Mouse (Mus musculus) embryo, embryonic 9.5 days (tissue): ENCODE measurements around the gene Stk25.
"Not testable (repeated sequence)": the region's sequence is repeated elsewhere in the genome, so short reads cannot be mapped to it uniquely, and the experiment has no call there.

Experiments used
- DNase-seq: peaks from one replicate; pipeline ENCODE4 v3.0.0-alpha.2; 2017; ENCODE audit errors: extremely low spot score

Gene Stk25

DNA sequence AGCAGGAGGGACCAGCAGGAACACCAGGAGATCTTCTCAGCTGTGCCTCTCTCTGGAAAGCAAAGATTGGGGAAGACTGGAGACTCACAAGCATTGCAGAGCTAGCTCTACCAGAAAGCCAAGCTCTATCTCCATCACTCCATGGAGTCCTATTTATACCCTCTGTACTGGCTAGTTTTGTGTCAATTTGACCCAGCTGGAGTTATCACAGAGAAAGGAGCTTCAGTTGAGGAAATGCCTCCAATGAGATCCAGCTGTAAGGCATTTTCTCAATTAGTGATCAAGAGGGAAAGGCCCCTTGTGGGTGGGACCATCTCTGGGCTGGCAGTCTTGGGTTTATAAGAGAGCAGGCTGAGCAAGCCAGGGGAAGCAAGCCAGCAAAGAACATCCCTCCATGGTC lies at the start of gene Stk25:
TSS of gene Stk25 (minus strand) at position 101 of the 400 bp plus-strand sequence.
- DNase-seq = not testable (repeated sequence)

DNA sequence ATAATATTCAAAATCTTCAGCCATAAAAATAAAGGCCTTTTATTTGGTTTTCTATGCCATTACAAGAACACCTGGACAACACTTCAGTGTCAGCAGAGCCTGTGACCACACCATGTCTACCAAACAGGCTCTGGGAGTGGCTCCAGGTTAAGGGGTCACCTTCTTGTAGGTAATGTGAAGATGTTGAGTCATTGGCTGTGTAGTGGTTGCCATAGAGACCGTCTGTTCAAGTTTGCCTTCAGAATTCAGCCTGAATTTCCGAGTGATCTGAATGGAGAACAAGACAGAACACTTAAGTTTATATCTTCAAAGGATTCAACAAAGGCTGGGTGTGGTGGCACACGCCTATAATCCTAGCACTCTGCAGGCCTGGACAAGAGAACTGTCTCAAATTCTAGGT lies 46.9 kb upstream of the Stk25 start:
- no peak for DNase-seq

DNA sequence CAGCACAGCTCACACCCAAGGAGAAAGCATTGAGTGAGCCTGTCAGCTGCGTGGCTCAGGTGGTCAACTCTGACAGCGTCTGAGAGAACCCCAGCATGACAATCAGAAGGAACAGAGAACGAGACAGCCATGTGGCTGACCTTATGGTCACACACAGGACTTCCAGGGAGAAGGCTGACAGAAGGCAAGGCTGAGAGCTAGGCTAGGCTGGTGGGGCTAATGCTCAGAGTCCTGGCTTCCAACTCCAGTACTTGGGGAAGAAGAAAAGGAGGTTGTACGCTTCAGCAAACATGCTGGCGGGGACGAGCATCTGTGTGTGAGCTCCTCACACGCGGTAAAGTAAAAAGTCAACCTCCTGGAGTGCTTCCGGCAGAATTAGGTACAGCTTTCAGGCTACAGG lies 45.9 kb upstream of the Stk25 start:
- no peak for DNase-seq

DNA sequence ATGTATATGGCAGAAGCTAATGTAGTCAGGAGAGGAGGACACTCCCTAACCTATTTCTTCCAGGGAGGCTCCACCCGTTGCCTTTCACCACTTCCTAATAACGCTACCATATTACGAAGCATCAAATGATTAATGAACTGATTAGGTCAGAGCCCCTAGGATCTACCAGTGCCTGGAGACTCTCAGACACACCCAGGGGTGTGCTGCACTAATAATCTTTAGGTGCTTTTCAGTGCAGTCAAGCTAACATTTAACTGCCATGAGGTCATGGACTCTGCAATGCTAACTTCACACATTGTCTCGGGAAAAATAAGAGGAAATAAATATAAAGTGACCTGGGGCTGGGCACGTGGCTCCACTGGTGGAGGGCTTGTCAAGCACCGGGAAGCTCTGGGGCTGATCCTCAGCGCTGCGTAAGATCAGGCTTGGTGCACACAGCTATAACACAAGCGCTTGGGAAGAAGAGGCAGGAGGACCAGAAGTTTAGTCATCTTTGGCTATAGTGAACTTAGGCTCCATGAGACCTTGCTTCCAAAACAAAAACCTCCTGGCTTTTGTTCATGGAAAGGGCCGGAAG lies 45.1 kb upstream of the Stk25 start:
- DNase-seq = no peak

DNA sequence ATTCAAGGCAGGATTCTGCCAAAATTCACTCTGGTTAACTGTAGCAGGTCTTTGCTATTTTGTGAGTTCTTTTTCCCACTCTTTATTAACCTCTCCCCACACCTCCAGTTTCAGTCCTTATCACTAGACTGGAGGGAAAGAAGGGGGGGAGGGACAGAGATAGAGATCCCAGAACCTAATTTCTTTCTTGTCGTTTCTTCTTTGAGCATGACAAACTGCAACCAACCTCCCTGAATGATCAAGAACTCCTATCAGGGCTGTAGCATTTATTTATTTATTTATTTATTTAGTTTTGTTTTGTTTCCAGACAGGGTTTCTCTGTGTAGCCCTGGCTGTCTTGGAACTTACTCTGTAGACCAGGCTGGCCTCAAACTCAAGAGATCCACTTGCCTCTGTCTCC lies 43.6 kb upstream of the Stk25 start:
- no peak for DNase-seq

DNA sequence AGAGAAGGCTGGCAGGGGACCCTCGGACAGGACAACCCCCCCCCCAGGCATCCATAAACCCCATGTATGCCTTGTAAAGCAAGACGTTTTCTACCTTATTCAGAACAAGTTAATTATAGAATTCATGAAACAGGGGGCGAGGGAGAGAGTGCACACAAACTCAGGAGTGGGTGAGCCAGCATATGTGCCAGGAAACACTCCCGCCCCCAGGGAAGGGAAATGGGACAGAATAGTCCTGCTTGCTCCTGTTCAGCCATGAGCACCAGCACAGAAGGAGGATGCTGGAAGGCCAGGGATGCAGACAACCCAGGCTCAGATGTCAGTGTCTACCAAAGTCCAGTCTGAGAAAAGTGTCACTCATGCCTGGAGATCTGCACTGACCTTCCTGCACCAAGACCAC lies 40.7 kb upstream of the Stk25 start:
- DNase-seq = no peak

DNA sequence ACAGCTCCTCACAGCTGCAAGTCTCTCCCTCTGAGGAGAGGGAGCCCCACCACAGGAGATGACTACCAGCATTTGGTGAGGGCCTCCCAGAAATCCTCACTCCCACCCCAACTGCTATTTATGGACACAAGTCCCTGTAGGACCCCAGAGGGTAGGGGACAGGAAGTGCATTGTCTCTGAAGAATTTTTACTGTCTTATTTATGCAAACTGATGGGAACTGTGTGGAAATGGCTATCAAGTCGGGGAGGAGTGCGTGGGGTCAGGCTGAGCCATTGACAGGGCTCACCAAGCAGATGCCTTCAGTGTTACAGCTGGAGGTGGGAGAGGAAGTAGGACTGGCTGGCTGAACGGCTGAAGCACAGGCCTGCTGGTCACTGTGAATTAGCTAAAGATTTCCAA lies 38.9 kb upstream of the Stk25 start:
- DNase-seq = no peak

DNA sequence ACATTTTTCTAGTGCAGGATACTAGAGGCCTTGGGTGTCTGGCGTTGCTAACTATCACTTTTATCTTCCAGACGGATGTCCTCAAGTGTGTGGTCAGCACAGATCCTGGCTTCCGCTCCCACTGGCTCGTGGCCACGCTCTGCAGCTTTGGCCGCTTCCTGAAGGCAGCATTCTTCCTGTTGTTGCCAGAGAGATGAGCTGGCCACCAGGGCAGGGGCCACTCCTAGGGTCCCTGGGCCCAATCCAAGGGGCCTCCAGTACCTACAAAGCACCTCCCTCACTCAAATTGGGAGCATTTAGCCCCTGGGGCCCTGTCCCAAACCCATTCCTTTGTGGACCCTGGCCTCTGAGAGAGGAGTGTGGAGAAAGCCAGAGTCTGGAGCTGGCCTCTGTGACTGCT lies 36.5 kb upstream of the Stk25 start:
- DNase-seq = no peak

DNA sequence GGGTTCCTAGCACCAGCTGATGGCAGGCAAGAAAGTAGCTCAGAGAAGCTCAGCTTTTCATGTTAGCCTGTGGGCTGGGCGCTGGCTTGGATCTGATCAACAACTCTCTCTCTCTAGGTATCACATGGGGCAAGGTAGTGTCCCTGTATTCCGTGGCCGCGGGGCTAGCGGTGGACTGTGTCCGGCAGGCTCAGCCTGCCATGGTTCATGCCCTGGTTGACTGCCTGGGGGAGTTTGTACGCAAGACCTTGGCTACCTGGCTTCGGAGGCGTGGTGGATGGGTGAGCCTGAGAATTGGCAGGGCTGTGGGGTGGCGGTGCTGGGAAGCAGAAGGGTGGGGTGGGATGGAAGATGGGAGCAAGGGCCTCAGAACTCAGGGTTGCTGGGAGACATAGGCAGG lies 35.5 kb upstream of the Stk25 start:
- DNase-seq = no peak

DNA sequence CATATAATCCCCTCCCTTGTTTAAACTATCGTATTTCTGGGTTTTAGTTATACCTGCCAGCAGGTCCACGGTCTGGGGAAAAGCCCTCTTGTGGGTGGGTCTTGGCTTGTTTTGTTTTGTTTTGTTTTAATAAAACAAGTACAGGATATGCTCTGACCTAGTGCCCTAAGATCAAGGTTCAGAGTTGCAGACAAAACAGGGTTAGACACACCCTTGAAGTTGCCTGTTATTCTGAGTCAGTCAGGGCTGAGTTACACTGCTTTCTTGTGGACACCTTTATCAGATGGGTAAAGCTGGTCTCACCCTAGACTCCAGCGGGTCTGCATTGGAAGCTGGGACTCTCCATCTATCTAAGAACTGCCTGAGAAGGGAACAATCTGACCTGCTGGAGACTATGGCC lies 35.0 kb upstream of the Stk25 start:
- DNase-seq = no peak

DNA sequence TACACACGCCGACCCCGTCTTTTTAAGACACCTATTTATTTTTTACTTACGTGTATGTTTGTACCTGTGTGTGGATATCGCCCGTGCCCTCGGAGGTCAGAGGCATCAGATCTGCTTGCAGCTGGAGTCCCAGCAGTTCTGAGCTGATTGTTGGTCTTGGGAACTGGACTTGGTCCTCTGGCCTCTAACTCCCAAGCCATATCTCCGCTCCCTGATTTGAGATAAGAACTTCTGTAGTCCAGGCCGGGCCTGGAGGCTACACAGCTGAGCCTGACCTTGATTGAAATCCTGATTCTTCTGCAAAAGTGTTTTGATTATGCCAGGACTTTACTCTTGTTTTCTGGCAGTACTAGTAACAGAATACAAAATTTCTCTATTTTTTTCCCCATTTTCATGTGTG lies 34.3 kb upstream of the Stk25 start:
- DNase-seq = no peak

DNA sequence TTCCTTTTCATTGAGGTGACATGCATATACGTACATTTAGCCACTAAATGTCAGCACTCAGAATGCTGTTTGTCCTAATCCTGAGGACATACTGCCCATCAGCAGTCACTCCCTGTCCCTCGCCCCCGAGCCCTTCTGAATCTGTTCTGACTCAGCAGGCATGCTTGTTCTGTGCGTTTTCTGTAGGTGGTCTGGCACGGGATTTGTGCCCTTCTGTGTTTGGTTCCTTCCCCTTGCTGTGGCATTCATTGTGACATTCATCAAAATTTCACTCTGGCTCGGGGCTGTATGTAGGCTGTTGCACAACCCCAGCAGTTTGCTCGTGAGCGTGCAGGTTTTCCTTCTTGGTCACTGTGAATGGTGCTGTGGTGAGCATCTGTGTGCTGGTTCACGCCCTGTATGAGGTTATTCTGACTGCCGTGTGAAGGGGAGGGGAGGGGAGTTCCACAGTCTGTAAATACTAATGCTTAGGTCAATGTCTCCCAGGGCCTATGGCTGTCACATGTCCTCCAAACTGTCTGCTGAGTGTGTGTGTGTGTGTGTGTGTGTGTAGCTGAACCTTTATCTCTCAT lies 33.4 kb upstream of the Stk25 start:
- DNase-seq = no peak

DNA sequence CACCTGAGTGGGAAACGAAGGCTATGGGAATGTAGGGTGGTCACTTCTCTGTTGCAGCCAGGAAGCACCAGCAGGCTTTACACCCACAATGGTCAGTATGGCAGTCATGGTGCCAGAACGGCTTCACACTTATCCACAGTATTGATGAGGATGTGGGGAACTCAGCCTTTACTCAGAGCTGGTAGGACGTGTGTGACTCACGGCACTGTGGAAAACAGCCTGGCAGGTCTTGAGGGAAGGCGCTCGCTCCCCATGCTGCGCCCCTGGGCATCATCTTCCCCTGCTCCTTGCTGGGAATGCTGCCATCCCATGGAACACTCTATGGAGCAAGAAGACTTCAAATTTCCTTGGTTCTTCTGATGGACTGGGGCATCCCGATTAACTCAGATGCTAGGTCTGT lies 32.6 kb upstream of the Stk25 start:
- no peak for DNase-seq

DNA sequence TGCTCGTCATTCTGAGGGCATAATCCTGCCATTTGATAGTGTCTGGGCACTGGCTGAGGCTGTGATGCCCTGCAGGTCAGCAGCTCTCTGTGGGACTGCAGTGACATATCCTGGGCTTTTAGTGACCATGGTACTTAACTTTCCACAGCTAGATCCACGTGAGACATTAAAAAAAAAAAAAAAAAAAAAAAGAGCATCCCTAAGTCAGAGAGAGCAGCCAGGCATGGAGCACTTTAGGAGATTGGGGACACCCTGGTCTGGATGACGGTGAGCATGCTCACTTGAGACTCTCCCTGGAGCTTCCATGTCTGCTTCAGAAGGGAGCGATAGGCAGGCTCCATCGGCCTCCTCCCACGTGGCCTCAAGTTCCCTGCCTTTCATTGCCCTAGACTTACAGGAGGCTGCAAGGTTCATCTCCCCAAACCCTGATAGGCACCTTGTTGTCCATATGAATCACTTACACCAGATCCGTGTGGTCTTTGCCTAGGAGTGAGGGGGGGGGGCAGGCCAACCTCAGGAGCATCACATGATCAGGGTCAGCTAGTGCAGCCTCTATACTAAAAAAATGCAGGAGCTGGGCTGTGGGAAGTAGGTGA lies 31.5 kb upstream of the Stk25 start:
- DNase-seq = no peak

DNA sequence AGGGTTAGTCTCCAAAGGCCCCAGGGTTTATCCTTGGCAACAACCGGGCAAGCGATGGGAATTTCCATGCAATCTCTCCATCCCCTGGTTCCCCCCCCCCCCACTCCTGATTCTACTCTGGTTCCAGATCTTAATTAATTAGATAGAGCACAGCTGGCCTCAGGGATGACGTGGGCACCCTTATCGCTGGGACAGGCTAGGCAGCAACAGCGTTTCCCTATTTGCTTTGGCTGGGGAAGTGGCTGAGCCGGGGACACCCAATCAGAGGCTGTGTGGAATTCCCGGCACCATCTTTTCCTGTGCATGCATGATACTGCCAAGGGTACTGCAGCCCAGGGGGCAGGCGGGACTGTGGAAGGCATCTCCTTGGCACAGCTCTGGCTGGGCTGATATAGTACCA lies 29.7 kb upstream of the Stk25 start:
- no peak for DNase-seq

DNA sequence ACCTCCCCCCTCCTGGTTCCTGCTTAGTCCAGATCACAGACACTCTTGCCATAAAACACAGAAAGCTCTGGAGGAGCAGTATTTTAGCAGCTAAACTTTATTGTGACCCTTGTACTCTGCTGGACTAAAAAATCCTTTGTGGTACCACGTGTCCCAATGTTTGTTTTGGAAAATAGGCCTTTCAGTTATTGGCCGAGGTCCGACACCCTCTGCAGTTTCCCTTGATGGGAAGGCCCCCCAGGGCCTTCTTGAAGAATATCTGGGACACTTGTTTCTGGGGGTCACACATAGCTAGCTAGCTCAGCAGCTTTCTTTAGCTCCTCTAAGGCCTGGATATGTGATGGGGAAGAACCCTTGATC lies 28.5 kb upstream of the Stk25 start:
- DNase-seq = no peak

DNA sequence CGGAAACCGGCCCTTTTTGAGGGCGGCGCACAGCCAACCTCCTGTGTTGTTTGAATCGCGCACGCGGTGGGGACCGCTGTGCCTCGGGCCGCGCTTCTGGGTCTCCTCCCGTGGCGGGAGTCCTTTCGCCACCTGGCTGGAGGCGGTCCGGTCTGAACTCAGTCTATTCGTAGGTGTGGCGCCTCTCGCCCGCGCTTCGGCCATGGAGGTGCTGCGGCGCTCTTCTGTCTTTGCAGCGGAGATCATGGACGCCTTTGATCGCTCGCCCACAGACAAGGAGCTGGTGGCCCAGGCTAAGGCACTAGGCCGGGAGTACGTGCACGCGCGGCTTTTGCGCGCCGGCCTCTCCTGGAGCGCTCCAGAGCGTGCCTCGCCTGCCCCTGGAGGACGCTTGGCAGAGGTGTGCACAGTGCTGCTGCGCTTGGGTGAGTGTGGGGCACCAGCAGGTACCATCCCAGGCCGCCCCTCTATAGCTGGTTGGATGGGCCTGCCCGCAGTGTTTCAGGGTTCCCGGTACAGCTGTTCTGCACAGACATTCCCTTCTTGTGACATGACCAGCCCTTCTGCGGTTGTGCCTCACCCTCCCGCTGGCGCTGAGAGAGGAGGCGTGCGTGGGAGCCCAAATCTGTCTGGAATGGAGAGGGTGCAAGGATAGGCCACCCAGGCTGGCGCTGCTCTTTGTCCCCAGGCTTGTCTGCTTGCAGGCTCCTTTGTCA lies 27.9 kb upstream of the Stk25 start:
- DNase-seq = peak; percentile 76

DNA sequence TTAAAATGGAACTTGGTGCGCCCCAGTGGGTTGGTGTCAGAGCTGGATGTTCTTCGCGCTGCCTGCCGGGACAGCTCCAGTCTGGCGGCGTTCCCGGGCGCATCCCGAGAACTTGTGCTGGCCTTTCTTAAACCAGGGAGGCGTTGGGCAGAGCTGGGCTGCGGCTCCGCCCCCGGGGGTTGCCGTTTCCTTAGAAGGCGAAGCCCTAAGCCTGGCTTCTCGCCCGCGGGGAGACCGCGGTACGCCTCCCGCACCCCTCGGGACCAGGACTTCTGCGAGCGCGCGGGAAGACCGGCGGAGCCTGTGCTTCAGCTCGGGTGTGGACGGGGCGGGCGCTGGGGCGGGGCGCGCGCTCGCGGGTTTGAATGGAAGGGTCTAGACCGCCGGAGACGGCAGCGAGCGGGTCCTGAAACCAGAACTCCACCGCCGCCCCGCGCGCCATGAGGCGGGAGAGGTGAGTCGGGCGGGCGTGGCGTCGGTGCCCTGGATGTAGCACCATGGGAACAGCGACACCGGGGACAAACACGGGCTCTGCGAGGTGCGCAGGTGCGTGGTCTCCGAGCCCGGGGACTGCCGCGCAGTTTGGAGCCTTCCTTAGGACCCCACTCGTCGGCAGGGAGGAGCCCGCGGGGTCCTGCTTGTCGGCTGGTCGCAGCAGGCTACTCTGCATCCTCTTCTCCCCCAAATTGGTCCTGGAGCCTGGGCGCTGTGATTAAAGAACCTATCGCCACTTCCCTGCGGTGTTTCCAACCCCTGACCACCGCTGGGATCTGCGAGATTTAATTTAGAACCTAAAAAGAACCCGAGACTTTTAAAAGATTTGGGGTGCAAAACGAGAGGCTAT lies 27.2 kb upstream of the Stk25 start, which contains the start of gene Bok:
TSS of gene Bok (plus strand) at position 260 of the 844 bp plus-strand sequence.
- DNase-seq = peak; percentile 79

DNA sequence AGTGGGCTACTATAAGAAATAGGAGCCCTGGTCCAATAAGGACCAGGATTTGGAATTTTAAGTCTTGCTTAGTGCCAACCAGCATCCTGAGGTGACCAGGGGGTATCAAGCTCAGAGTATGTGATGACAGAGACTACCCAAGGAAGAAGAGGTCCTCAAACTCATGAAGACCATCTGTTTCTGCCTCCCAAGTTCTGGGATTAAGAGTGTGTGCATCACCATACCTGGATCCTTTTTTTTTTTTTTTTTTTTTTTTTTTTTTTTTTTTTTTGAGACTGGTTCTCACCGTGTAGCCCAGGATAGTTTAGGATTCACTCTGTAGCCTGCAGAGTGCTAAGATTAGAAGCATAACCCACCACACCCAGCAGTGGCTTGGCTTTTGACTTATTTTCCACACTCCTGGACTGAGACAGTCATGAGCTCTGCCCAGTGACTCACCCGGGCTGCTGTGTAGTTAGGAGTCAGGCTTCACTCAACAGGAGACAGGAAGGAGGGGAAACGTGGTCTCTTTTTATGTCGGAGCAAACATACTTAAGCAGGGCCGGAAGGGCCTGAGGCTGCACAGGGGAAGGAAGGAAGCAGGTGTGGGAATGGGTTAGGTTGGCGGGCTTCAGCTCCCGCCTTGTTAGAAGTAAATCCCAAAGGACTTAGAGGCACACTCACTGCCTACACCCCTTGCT lies 21.6 kb upstream of the Stk25 start:
- no peak for DNase-seq

DNA sequence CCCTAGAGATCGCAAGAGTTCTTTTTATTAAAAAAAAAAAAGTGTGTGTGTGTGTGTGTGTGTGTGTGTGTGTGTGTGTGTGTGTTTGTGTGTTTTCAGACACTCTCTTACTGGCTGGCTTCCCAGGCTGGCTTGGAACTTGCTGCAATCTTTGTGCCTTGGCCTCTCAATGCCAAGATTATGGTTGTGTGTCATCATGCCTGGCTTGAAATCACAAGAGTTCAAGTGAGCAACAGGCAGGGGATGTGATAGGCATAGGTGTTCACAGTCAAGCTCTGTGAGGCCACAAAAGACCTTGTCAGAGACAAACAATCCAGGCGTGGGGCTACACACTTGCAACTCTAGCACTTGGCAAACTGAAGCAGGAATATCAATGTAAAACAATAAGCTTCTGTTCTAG lies 19.9 kb upstream of the Stk25 start:
- DNase-seq = no peak

DNA sequence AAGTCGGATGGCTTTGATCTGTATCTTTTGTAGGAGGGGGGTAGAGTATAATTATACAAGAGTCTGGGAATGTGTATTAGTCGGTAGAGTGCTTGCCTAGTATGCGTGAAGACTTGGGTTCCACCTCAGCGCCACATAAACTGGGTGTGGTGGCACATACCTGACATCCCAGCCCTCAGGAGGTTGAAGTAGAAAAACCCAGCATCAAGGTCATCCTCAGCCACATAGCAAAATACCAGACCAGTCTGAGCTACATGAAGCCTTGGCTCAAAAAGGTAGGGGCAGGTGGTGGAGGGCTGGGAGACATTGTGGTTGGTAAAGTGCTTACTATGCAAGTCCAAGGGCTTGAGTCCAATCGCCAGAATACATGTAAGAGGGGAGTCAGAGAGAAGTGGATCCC lies 14.2 kb upstream of the Stk25 start:
- no peak for DNase-seq

DNA sequence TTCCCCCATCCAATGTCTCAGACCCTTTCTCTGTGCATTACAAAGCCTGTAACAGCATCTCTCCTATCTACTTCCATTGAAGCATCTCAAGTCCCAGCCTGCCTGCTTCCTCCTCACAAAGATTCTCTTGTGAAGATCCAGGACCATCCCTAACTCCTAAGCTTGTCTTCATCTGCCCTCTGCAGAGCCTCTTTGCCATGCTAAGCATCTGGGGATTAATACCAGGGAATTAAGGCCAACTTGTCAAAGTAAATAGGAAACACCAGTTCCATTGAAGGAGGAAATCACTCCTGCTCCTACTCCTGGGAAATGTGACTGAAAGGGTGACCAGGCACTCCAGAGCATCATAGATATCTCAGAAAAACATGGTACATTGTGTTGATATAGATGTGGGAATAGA lies 11.5 kb upstream of the Stk25 start:
- no peak for DNase-seq
